Mouse (Mus musculus): ENCODE measurements around the gene Ltb4r1. TPM values are rescaled to one million over a fixed set of nuclear protein-coding genes. Genes with fewer than 3 reads are reported as not detected.

Gene Ltb4r1
- polyA plus RNA-seq, 1 experiment = 0.75 TPM

GRCm38 (mm10) chr14:55777176-55777575, 11.4 kb downstream of the Ltb4r1 start:
- Histone ChIP-seq H3K27me3 (replicated peaks; ENCODE audit: control insufficient read depth, insufficient read depth, low read length) (no peaks in the 10 kb centered on the region), H3K36me3 (ENCODE audit: control insufficient read depth, insufficient read depth, low read length) (no peaks in the 10 kb centered on the region), H3K4me3 (ENCODE audit: insufficient read depth, low read depth, low read length) (no peak overlapping the region), H3K4me1 (ENCODE audit: control insufficient read depth, insufficient read depth, low read length) (no peaks in the 10 kb centered on the region), H3K27ac (ENCODE audit: insufficient read depth, low read depth, low read length) (no peak overlapping the region)
- WGBS = 53% methylated on average over 3 of the region's 3 CpGs
- DNase-seq = no peak
- no peak for TF ChIP-seq POLR2A (IDR thresholded peaks at IDR 0.05; ENCODE audit: low read depth, low read length)
- TF ChIP-seq CTCF (conservative IDR thresholded peaks at IDR 0.05; ENCODE audit: insufficient read depth, insufficient read length, low read depth, low read length) = no peak

- Histone ChIP-seq H3K27me3 (replicated peaks; ENCODE audit: control insufficient read depth, insufficient read depth, low read length) (no peaks in the 10 kb centered on the region), H3K27ac (ENCODE audit: insufficient read depth, low read depth, low read length) (no peak overlapping the region), H3K4me3 (ENCODE audit: insufficient read depth, low read depth, low read length) (no peak overlapping the region), H3K36me3 (ENCODE audit: control insufficient read depth, insufficient read depth, low read length) (no peaks in the 10 kb centered on the region), H3K4me1 (ENCODE audit: control insufficient read depth, insufficient read depth, low read length) (no peaks in the 10 kb centered on the region)
- TF ChIP-seq POLR2A (IDR thresholded peaks at IDR 0.05; ENCODE audit: low read depth, low read length) (no peak), CTCF (conservative IDR thresholded peaks at IDR 0.05; ENCODE audit: insufficient read depth, insufficient read length, low read depth, low read length) (no peak)
- WGBS = 85% methylated on average over 11 of the region's 11 CpGs
- DNase-seq = no peak
Observed at GRCm38 (mm10) chr14:55777806-55778205, 12.0 kb downstream of the Ltb4r1 start.

DNA sequence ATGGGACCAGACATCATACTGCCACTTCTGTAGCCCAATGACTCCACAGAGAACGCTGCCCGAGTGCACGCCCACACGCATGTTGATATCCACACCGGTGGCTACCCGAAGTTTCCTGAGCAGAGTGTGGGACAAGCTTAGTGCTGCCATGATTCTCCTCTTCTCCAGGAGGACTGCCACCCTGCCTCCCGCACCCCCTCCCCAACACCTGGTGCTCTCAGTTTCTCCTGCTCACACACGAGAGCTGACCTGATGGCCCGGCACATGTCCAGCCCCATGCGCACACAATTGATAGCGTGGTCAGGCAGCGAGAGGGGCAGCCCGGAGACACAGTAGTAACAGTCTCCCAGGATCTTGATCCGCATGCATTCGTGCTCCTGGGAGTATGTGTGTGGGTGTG, 12.9 kb downstream of the Ltb4r1 start:
- DNase-seq = no peak
- TF ChIP-seq POLR2A (IDR thresholded peaks at IDR 0.05; ENCODE audit: low read depth, low read length) (no peak), CTCF (conservative IDR thresholded peaks at IDR 0.05; ENCODE audit: insufficient read depth, insufficient read length, low read depth, low read length) (no peak)
- Histone ChIP-seq H3K36me3 (ENCODE audit: control insufficient read depth, insufficient read depth, low read length) (no peaks in the 10 kb centered on the region), H3K27me3 (replicated peaks; ENCODE audit: control insufficient read depth, insufficient read depth, low read length) (no peaks in the 10 kb centered on the region), H3K4me3 (ENCODE audit: insufficient read depth, low read depth, low read length) (no peak overlapping the region), H3K27ac (ENCODE audit: insufficient read depth, low read depth, low read length) (no peak overlapping the region), H3K4me1 (ENCODE audit: control insufficient read depth, insufficient read depth, low read length) (no peaks in the 10 kb centered on the region)
- WGBS = 85% methylated on average over 15 of the region's 15 CpGs

- Histone ChIP-seq H3K36me3 (ENCODE audit: control insufficient read depth, insufficient read depth, low read length) (no peaks in the 10 kb centered on the region), H3K4me1 (ENCODE audit: control insufficient read depth, insufficient read depth, low read length) (no peaks in the 10 kb centered on the region), H3K4me3 (ENCODE audit: insufficient read depth, low read depth, low read length) (no peak overlapping the region), H3K27me3 (replicated peaks; ENCODE audit: control insufficient read depth, insufficient read depth, low read length) (no peaks in the 10 kb centered on the region), H3K27ac (ENCODE audit: insufficient read depth, low read depth, low read length) (no peak overlapping the region)
- 67% methylated on average over 16 of the region's 16 CpGs for whole genome bisulfite sequencing
- TF ChIP-seq CTCF (conservative IDR thresholded peaks at IDR 0.05; ENCODE audit: insufficient read depth, insufficient read length, low read depth, low read length) = no peak
- TF ChIP-seq POLR2A (IDR thresholded peaks at IDR 0.05; ENCODE audit: low read depth, low read length) = no peak
- DNase-seq = no peak
Observed at GRCm38 (mm10) chr14:55779656-55780055, 13.9 kb downstream of the Ltb4r1 start.

DNA sequence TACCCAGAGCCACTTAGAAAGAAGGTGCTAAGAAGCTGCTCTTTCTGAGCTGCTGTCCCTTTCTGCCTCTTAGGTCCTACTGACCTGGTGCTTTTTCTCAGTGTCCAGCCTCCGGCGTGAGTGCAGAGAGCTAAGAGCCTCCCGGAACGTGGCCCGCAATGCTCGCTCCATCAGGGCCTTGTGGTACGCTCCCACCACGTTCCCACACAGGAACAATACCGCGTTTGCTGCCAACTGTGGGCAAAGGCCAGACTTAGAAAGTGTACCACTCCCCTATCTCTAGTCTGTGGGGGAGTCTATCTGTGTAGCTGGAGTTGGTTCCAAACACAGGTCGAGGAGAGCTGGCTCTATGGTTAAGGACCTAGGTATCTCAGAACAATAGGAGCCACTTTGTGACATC, 15.0 kb downstream of the Ltb4r1 start:
- TF ChIP-seq CTCF (conservative IDR thresholded peaks at IDR 0.05; ENCODE audit: insufficient read depth, insufficient read length, low read depth, low read length) = no peak
- TF ChIP-seq POLR2A (IDR thresholded peaks at IDR 0.05; ENCODE audit: low read depth, low read length) = no peak
- DNase-seq = no peak
- Histone ChIP-seq H3K4me1 (ENCODE audit: control insufficient read depth, insufficient read depth, low read length) (no peaks in the 10 kb centered on the region), H3K4me3 (ENCODE audit: insufficient read depth, low read depth, low read length) (no peak overlapping the region), H3K36me3 (ENCODE audit: control insufficient read depth, insufficient read depth, low read length) (no peaks in the 10 kb centered on the region), H3K27ac (ENCODE audit: insufficient read depth, low read depth, low read length) (no peak overlapping the region), H3K27me3 (replicated peaks; ENCODE audit: control insufficient read depth, insufficient read depth, low read length) (no peaks in the 10 kb centered on the region)
- WGBS = 82% methylated on average over 11 of the region's 11 CpGs

DNA sequence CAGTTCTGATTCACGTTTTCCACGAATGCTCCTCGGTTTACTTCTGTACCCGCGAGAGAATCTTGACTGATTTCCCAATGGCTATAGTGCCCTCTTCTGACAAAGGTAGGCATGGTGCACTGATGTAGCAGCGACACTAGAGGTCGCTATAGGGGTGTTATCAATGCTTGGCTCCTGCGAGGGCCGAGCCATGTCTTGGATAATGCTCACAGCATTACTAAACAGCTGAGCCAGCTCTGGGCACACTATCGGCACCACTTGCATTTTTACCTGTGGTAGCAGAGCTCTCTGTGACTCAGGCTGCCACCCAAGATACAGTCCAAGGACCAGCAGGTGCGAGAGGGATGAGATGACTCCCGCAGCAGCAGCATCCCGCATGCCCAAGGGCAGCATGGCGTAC, 15.5 kb downstream of the Ltb4r1 start:
- Histone ChIP-seq H3K27me3 (replicated peaks; ENCODE audit: control insufficient read depth, insufficient read depth, low read length) (no peaks in the 10 kb centered on the region), H3K27ac (ENCODE audit: insufficient read depth, low read depth, low read length) (no peak overlapping the region), H3K4me3 (ENCODE audit: insufficient read depth, low read depth, low read length) (peak overlapping the region; percentile 26; the same call in 1 of the 2 replicates), H3K36me3 (ENCODE audit: control insufficient read depth, insufficient read depth, low read length) (no peaks in the 10 kb centered on the region), H3K4me1 (ENCODE audit: control insufficient read depth, insufficient read depth, low read length) (no peaks in the 10 kb centered on the region)
- DNase-seq = peak; percentile 82
- WGBS = 13% methylated on average over 14 of the region's 14 CpGs
- TF ChIP-seq POLR2A (IDR thresholded peaks at IDR 0.05; ENCODE audit: low read depth, low read length) (no peak), CTCF (conservative IDR thresholded peaks at IDR 0.05; ENCODE audit: insufficient read depth, insufficient read length, low read depth, low read length) (peak; percentile 100)

- Histone ChIP-seq H3K27me3 (replicated peaks; ENCODE audit: control insufficient read depth, insufficient read depth, low read length) (no peaks in the 10 kb centered on the region), H3K4me3 (ENCODE audit: insufficient read depth, low read depth, low read length) (peak overlapping the region; percentile 35; the same call in 1 of the 2 replicates), H3K4me1 (ENCODE audit: control insufficient read depth, insufficient read depth, low read length) (no peaks in the 10 kb centered on the region), H3K36me3 (ENCODE audit: control insufficient read depth, insufficient read depth, low read length) (no peaks in the 10 kb centered on the region), H3K27ac (ENCODE audit: insufficient read depth, low read depth, low read length) (peak overlapping the region; percentile 77)
- TF ChIP-seq POLR2A (IDR thresholded peaks at IDR 0.05; ENCODE audit: low read depth, low read length) (no peak), CTCF (conservative IDR thresholded peaks at IDR 0.05; ENCODE audit: insufficient read depth, insufficient read length, low read depth, low read length) (no peak)
- WGBS = 41% methylated on average over 9 of the region's 9 CpGs
- DNase-seq = no peak
Observed at GRCm38 (mm10) chr14:55782361-55782960, 16.7 kb downstream of the Ltb4r1 start.
